ENCODE assay signal across 8 mouse cellular contexts in genomic region chr7:144942071-144942743, GRCm38 (mm10). TPM values are rescaled to one million over a fixed set of nuclear protein-coding genes. Genes with fewer than 3 reads are reported as not detected.
DNase-seq lines count a peak whose midpoint lies in the region; ATAC-seq and TF ChIP-seq lines count a peak whose summit lies in the region.

No protein-coding gene starts in this region.

- H3K4me2 ChIP-seq in embryonic facial prominence, embryonic 14.5 days (ENCODE audit: low read depth, low read length) = peak overlapping the region; percentile 93
- peak overlapping the region; percentile 91 for H3K4me2 ChIP-seq in hindbrain, embryonic 13.5 days
- H3K4me2 ChIP-seq in liver, embryonic 14.5 days (ENCODE audit: low read depth) = peak overlapping the region; percentile 58

- peak overlapping the region; percentile 41; the same call in 1 of the 2 replicates for H3K4me3 ChIP-seq in liver, adult 2 months (ENCODE audit: insufficient read depth, low read depth, low read length)
- H3K4me3 ChIP-seq in embryonic facial prominence, embryonic 14.5 days (ENCODE audit: low read depth, low read length) = peak overlapping the region; percentile 70
- H3K4me3 ChIP-seq in hindbrain, embryonic 13.5 days = peak overlapping the region; percentile 46
- H3K4me3 ChIP-seq in liver, embryonic 14.5 days (ENCODE audit: insufficient read depth in 1 of 2, low read depth in 2 of 2, low read length in 2 of 2) = peak overlapping the region; percentile 12 to 13; a peak in 1 of 4 replicates

- no peak for TF ChIP-seq EP300 in liver, embryonic 14.5 days (IDR thresholded peaks at IDR 0.05; ENCODE audit: low read depth)

- TF ChIP-seq POLR2A in liver, adult 2 months (IDR thresholded peaks at IDR 0.05; ENCODE audit: extremely low read depth, insufficient read depth, low read length) = no peak

- H3K9ac ChIP-seq in liver, adult 2 months (ENCODE audit: low read depth, low read length) = peak overlapping the region; percentile 4; the same call in 1 of the 2 replicates
- H3K9ac ChIP-seq in embryonic facial prominence, embryonic 14.5 days (ENCODE audit: low read depth, low read length) = peak overlapping the region; percentile 49
- peak overlapping the region; percentile 66; the same call in 1 of the 2 replicates for H3K9ac ChIP-seq in hindbrain, embryonic 13.5 days
- H3K9ac ChIP-seq in liver, embryonic 14.5 days (replicated peaks) = no peak overlapping the region

- no peaks in the 10 kb centered on the region for H3K27me3 ChIP-seq in liver, adult 2 months (ENCODE audit: control insufficient read depth, insufficient read depth, low read length)
- 0 out of 2 replicates have a peak, but pooled peaks cover 6% of the 10 kb centered on the region for H3K27me3 ChIP-seq in embryonic facial prominence, embryonic 14.5 days (replicated peaks; ENCODE audit: control insufficient read depth, insufficient read depth, low read length)
- H3K27me3 ChIP-seq in hindbrain, embryonic 13.5 days = peaks cover 76% of the 10 kb centered on the region
- H3K27me3 ChIP-seq in liver, embryonic 14.5 days (ENCODE audit: control insufficient read depth, insufficient read depth, low read length) = peaks cover 59% of the 10 kb centered on the region

- no peak for DNase-seq in liver, adult 2 months (ENCODE audit: extremely low read depth, low read depth, low spot score)
- DNase-seq in liver = no peak
- peak; percentile 71 for DNase-seq in embryonic facial prominence, embryonic 14.5 days (ENCODE audit: low spot score)
- DNase-seq in liver, embryonic 14.5 days (ENCODE audit: low read depth in 3 of 3, low spot score in 3 of 3) = no peak
- peak; percentile 67 for DNase-seq in retina, embryonic 14.5 days (ENCODE audit: low spot score)

- peaks cover 17% of the 10 kb centered on the region for H3K4me1 ChIP-seq in liver, adult 2 months (ENCODE audit: control insufficient read depth, insufficient read depth, low read length)
- H3K4me1 ChIP-seq in embryonic facial prominence, embryonic 14.5 days (ENCODE audit: control insufficient read depth, insufficient read depth, low read length) = peaks cover 12% of the 10 kb centered on the region
- H3K4me1 ChIP-seq in hindbrain, embryonic 13.5 days (replicated peaks) = peaks cover 64% of the 10 kb centered on the region
- peaks cover 0 to 3% of the 10 kb centered on the region in 2 experiments; a peak in 2 of 4 replicates for H3K4me1 ChIP-seq in liver, embryonic 14.5 days (replicated peaks; ENCODE audit: control insufficient read depth in 2 of 2, insufficient read depth in 2 of 2, low read length in 1 of 2)

- ATAC-seq in embryonic facial prominence, embryonic 14.5 days (ENCODE audit: low read depth) = 0 out of 2 replicates have a peak, but pooled peaks have one; percentile 10
- ATAC-seq in hindbrain, embryonic 13.5 days (ENCODE audit: low FRiP score) = no peak
- ATAC-seq in liver, embryonic 14.5 days (ENCODE audit: insufficient read depth) = no peak
- ATAC-seq in CD4-positive, CD25-positive, alpha-beta regulatory T cell, adult 4 months = no peak
- ATAC-seq in granulocyte monocyte progenitor cell, adult 5-6 weeks (replicated peaks; ENCODE audit: poor library complexity, severe bottlenecking) = no peak

- no peaks in the 10 kb centered on the region for H3K36me3 ChIP-seq in liver, adult 2 months (ENCODE audit: control insufficient read depth, insufficient read depth, low read length)
- peaks cover under 1% of the 10 kb centered on the region; the same call in 1 of the 2 replicates for H3K36me3 ChIP-seq in embryonic facial prominence, embryonic 14.5 days (ENCODE audit: control insufficient read depth, insufficient read depth, low read length)
- no peaks in the 10 kb centered on the region for H3K36me3 ChIP-seq in hindbrain, embryonic 13.5 days
- no peaks in the 10 kb centered on the region for H3K36me3 ChIP-seq in liver, embryonic 14.5 days (replicated peaks; ENCODE audit: control insufficient read depth, insufficient read depth, low read depth)

- 2% methylated on average over 35 of the region's 35 CpGs for WGBS in liver, adult 2 months
- 2% methylated on average over 35 of the region's 35 CpGs for WGBS in embryonic facial prominence, embryonic 14.5 days
- WGBS in hindbrain, embryonic 13.5 days = under 1% methylated on average over 35 of the region's 35 CpGs
- WGBS in liver, embryonic 14.5 days (ENCODE audit: insufficient replicate concordance) = 1% methylated on average over 35 of the region's 35 CpGs

- no peaks in the 10 kb centered on the region for H3K9me3 ChIP-seq in embryonic facial prominence, embryonic 14.5 days (ENCODE audit: control insufficient read depth, low read length)
- no peaks in the 10 kb centered on the region for H3K9me3 ChIP-seq in hindbrain, embryonic 13.5 days
- no peaks in the 10 kb centered on the region for H3K9me3 ChIP-seq in liver, embryonic 14.5 days (ENCODE audit: control insufficient read depth, low read length)

- H3K79me2 ChIP-seq in liver, adult 2 months (ENCODE audit: control insufficient read depth, insufficient read depth, low read length) = no peaks in the 10 kb centered on the region

- no peak for TF ChIP-seq CTCF in liver, adult 2 months (IDR thresholded peaks at IDR 0.05; ENCODE audit: low read depth, low read length)
- TF ChIP-seq CTCF in liver, embryonic 14.5 days (IDR thresholded peaks at IDR 0.05; ENCODE audit: low read depth) = no peak

- H3K27ac ChIP-seq in liver, adult 2 months (replicated peaks; ENCODE audit: insufficient read depth, low read depth, low read length) = peak overlapping the region; percentile 32
- peak overlapping the region; percentile 91 for H3K27ac ChIP-seq in embryonic facial prominence, embryonic 14.5 days (replicated peaks; ENCODE audit: low read depth, low read length)
- 0 out of 2 replicates have a peak overlapping the region, but pooled peaks have one; percentile 12 for H3K27ac ChIP-seq in hindbrain, embryonic 13.5 days
- H3K27ac ChIP-seq in liver, embryonic 14.5 days = no peak overlapping the region

RNA-seq across cellular contexts. Expression of gene Ccnd1, which starts 2.5 kb away (rescaled TPM):
- total RNA-seq in liver, adult 2 months (2014; rRNA removed) = 42.5 and 49.3 TPM in 2 replicates
- polyA plus RNA-seq in liver, adult 2 months (2012; rRNA removed) = 36.4 and 55.0 TPM in 2 replicates
- 137 and 146 TPM in 2 replicates for polyA plus RNA-seq in embryonic facial prominence, embryonic 14.5 days (2014; fragmentation: Nextera tagmentation; extraction: Ambion mirVana)
- 51.2 and 54.9 TPM in 2 replicates for polyA plus RNA-seq in hindbrain, embryonic 13.5 days (2015; fragmentation: Nextera tagmentation; extraction: Ambion mirVana)
- polyA plus RNA-seq in liver, embryonic 14.5 days (2012; rRNA removed) = 14.6 and 16.7 TPM in 2 replicates
- polyA plus RNA-seq in liver, embryonic 14.5 days (2014; fragmentation: Nextera tagmentation; extraction: Ambion mirVana) = 25.4 and 27.7 TPM in 2 replicates
- under 1 TPM; 0.83 to 0.87 TPM for polyA plus RNA-seq in CD4-positive, CD25-positive, alpha-beta regulatory T cell, adult 4 months (2017; shearing (Covaris generic))
- total RNA-seq in granulocyte monocyte progenitor cell, adult 5-6 weeks (2014; fragmentation: Nextera tagmentation) = 6.0 and 10.6 TPM in 2 replicates
- total RNA-seq in granulocyte monocyte progenitor cell, adult 5-6 weeks (2017) = 6.2 and 8.9 TPM in 2 replicates

RNA-seq across cellular contexts. Expression of gene LTO1, which starts 27.3 kb away (rescaled TPM):
- total RNA-seq in liver, adult 2 months (2014; rRNA removed) = 8.9 and 10.6 TPM in 2 replicates
- 10.1 and 11.2 TPM in 2 replicates for polyA plus RNA-seq in liver, adult 2 months (2012; rRNA removed)
- 19.3 and 21.0 TPM in 2 replicates for polyA plus RNA-seq in embryonic facial prominence, embryonic 14.5 days (2014; fragmentation: Nextera tagmentation; extraction: Ambion mirVana)
- polyA plus RNA-seq in hindbrain, embryonic 13.5 days (2015; fragmentation: Nextera tagmentation; extraction: Ambion mirVana) = 33.8 and 38.4 TPM in 2 replicates
- 6.9 and 11.7 TPM in 2 replicates for polyA plus RNA-seq in liver, embryonic 14.5 days (2012; rRNA removed)
- 6.4 and 6.7 TPM in 2 replicates for polyA plus RNA-seq in liver, embryonic 14.5 days (2014; fragmentation: Nextera tagmentation; extraction: Ambion mirVana)
- polyA plus RNA-seq in CD4-positive, CD25-positive, alpha-beta regulatory T cell, adult 4 months (2017; shearing (Covaris generic)) = 10 to 100 TPM; 39.4 to 48.0 TPM
- total RNA-seq in granulocyte monocyte progenitor cell, adult 5-6 weeks (2014; fragmentation: Nextera tagmentation) = 13.3 and 20.9 TPM in 2 replicates
- total RNA-seq in granulocyte monocyte progenitor cell, adult 5-6 weeks (2017) = 16.6 and 20.8 TPM in 2 replicates

RNA-seq across cellular contexts. Expression of gene Fgf15, which starts 45.9 kb away (rescaled TPM):
- total RNA-seq in liver, adult 2 months (2014; rRNA removed) = not detected in 2 replicates
- polyA plus RNA-seq in liver, adult 2 months (2012; rRNA removed) = not detected in 2 replicates
- 0.42 and 5.3 TPM in 2 replicates for polyA plus RNA-seq in embryonic facial prominence, embryonic 14.5 days (2014; fragmentation: Nextera tagmentation; extraction: Ambion mirVana)
- polyA plus RNA-seq in hindbrain, embryonic 13.5 days (2015; fragmentation: Nextera tagmentation; extraction: Ambion mirVana) = 40.1 and 66.5 TPM in 2 replicates
- 0.02 and 0.09 TPM in 2 replicates for polyA plus RNA-seq in liver, embryonic 14.5 days (2012; rRNA removed)
- polyA plus RNA-seq in liver, embryonic 14.5 days (2014; fragmentation: Nextera tagmentation; extraction: Ambion mirVana) = not detected in 2 replicates
- not detected for polyA plus RNA-seq in CD4-positive, CD25-positive, alpha-beta regulatory T cell, adult 4 months (2017; shearing (Covaris generic))
- not detected in 2 replicates for total RNA-seq in granulocyte monocyte progenitor cell, adult 5-6 weeks (2014; fragmentation: Nextera tagmentation)
- total RNA-seq in granulocyte monocyte progenitor cell, adult 5-6 weeks (2017) = 0.09 TPM in 1 of 2 replicates, not detected in the other

Comparison
In these comparisons a context has a peak if more than half of its experiments do, and no peak if none do; other contexts are left out.
1. DNase-seq: peak in embryonic facial prominence, embryonic 14.5 days (single experiment) and retina, embryonic 14.5 days (single experiment); none in liver, adult 2 months (single experiment), liver (single experiment) and liver, embryonic 14.5 days (0 of 3).
2. H3K4me3 ChIP-seq: peak in every context shown above with its lines; median percentile 70 in embryonic facial prominence, embryonic 14.5 days; 46 in hindbrain, embryonic 13.5 days; 41 in liver, adult 2 months; 12 in liver, embryonic 14.5 days.
3. RNA of gene Ccnd1, which starts 2.5 kb away (polyA plus RNA-seq): 137 to 146 TPM in embryonic facial prominence, embryonic 14.5 days, 36.4 to 55.0 TPM in liver, adult 2 months, 51.2 to 54.9 TPM in hindbrain, embryonic 13.5 days and 14.6 to 27.7 TPM in liver, embryonic 14.5 days; 0.83 to 0.87 TPM in CD4-positive, CD25-positive, alpha-beta regulatory T cell, adult 4 months; every median in the first group is over 4 times any median in the second.
4. Peak in every context shown above with its lines, with median percentiles within 50 percentile points of each other: H3K4me2 ChIP-seq.